Mouse (Mus musculus): ENCODE data around the gene Cenpp. TPM values are rescaled to one million over a fixed set of nuclear protein-coding genes. Genes with fewer than 3 reads are reported as not detected.

The Cenpp gene
- polyA plus RNA-seq, 1 experiment from 2014 or later: 3.8 TPM

- no peaks in the 10 kb centered on the region for H3K27me3 ChIP-seq (replicated peaks; ENCODE audit: insufficient read depth, low read length)
- TF ChIP-seq CTCF (IDR thresholded peaks at IDR 0.05) (no peak), EP300 (IDR thresholded peaks at IDR 0.05) (no peak)
- WGBS: 61% methylated on average over 2 of the region's 2 CpGs
- H3K36me3 ChIP-seq (ENCODE audit: insufficient read depth, low read length): peaks cover 8% of the 10 kb centered on the region
- H3K9ac ChIP-seq (replicated peaks; ENCODE audit: low read depth): no peak overlapping the region
- no peak overlapping the region for H3K4me3 ChIP-seq (ENCODE audit: low read depth, low read length)
- H3K4me1 ChIP-seq (ENCODE audit: insufficient read depth, low read depth, low read length): no peaks in the 10 kb centered on the region; the same call in 1 of the 2 replicates
- no peak overlapping the region for H3K4me2 ChIP-seq (replicated peaks; ENCODE audit: low read depth, low read length)
- no peak for ATAC-seq
- H3K9me3 ChIP-seq (ENCODE audit: low read length): no peaks in the 10 kb centered on the region
- DNase-seq (ENCODE audit: low spot score): no peak
- H3K27ac ChIP-seq (ENCODE audit: low read length): no peak overlapping the region
These were observed 185.0 kb downstream of the Cenpp start for GRCm38 (mm10) chr13:49467585-49467984.

DNA sequence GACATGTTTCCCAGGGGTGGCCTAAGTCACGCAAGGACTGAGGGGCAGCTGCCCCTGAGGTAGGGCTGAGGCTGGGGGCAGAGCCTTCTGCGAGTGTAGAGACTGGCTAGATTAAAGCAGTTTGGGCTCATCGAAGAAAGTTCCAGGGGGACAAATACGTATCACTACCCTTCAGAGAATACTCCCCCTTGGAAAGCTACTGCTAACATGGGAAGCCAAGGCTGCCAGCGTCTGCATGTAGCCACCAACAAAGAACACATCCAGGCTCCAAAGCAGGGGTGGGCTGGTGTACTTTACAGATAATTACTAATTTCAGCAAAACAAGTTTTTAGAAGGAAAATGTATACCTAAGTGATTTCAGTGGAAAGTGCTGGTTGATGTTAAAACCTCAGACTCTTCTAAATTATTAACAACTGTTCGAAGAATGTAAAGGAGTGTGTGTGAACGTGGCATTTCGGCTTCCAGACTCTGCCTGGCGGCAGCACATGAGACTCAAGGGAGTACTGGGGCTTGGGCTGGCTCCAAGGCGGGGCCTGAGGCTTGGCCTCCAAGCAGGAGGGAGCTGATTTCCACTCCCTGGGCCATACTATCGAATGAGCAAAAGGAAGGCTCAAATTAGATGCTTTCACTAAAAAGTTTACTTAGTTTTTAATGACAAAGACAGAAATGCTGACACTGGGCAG, 186.1 kb downstream of the Cenpp start:
- peak; percentile 52 for ATAC-seq
- H3K9ac ChIP-seq (replicated peaks; ENCODE audit: low read depth): no peak overlapping the region

DNA sequence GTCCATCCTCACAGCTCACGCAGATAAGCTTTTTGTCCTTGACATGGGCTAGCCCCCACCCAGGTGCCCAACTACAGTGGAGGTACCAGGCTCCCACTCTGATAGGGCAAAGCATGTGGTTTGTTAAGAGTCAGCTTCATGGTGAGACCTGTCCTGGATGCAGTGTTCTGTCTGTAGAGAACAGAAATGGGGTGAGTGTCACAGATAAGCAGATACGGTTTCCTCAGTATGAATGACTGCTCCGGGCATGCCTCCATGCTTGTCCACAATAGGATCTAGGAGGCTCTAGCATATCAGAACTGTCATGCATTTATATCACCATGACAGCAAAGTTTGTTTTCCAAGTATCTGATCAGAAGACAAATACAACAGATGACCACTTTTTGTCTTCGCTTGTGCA, 186.7 kb downstream of the Cenpp start:
- H3K9me3 ChIP-seq (ENCODE audit: low read length): no peaks in the 10 kb centered on the region
- no peak for TF ChIP-seq CTCF (IDR thresholded peaks at IDR 0.05)
- TF ChIP-seq EP300 (IDR thresholded peaks at IDR 0.05): no peak
- no peak overlapping the region for H3K27ac ChIP-seq (ENCODE audit: low read length)
- no peaks in the 10 kb centered on the region for H3K27me3 ChIP-seq (replicated peaks; ENCODE audit: insufficient read depth, low read length)
- H3K4me1 ChIP-seq (ENCODE audit: insufficient read depth, low read depth, low read length): no peaks in the 10 kb centered on the region; the same call in 1 of the 2 replicates
- DNase-seq (ENCODE audit: low spot score) (no peak), ATAC-seq (no peak)
- no peak overlapping the region for H3K4me3 ChIP-seq (ENCODE audit: low read depth, low read length)
- H3K9ac ChIP-seq (replicated peaks; ENCODE audit: low read depth): no peak overlapping the region
- peaks cover 8% of the 10 kb centered on the region for H3K36me3 ChIP-seq (ENCODE audit: insufficient read depth, low read length)
- H3K4me2 ChIP-seq (replicated peaks; ENCODE audit: low read depth, low read length): no peak overlapping the region
- 94% methylated on average over 4 of the region's 4 CpGs for WGBS

More for the DNA sequence above, 186.1 kb downstream of the Cenpp start:
- H3K4me2 ChIP-seq (replicated peaks; ENCODE audit: low read depth, low read length): no peak overlapping the region
- TF ChIP-seq EP300 (IDR thresholded peaks at IDR 0.05) (no peak), CTCF (IDR thresholded peaks at IDR 0.05) (no peak)
- no peaks in the 10 kb centered on the region; the same call in 1 of the 2 replicates for H3K4me1 ChIP-seq (ENCODE audit: insufficient read depth, low read depth, low read length)
- peak; percentile 35 for DNase-seq (ENCODE audit: low spot score)
- no peak overlapping the region for H3K4me3 ChIP-seq (ENCODE audit: low read depth, low read length)
- no peaks in the 10 kb centered on the region for H3K9me3 ChIP-seq (ENCODE audit: low read length)
- peak overlapping the region; percentile 6; the same call in 1 of the 2 replicates for H3K27ac ChIP-seq (ENCODE audit: low read length)
- 59% methylated on average over 11 of the region's 11 CpGs for WGBS
- H3K36me3 ChIP-seq (ENCODE audit: insufficient read depth, low read length): peaks cover 8% of the 10 kb centered on the region
- H3K27me3 ChIP-seq (replicated peaks; ENCODE audit: insufficient read depth, low read length): no peaks in the 10 kb centered on the region

GRCm38 (mm10) chr13:49462921-49463320, 189.7 kb downstream of the Cenpp start:
- DNase-seq (ENCODE audit: low spot score) (no peak), ATAC-seq (no peak)
- 96% methylated on average over 2 of the region's 2 CpGs for whole genome bisulfite sequencing
- no peak for TF ChIP-seq EP300 (IDR thresholded peaks at IDR 0.05)
- TF ChIP-seq CTCF (IDR thresholded peaks at IDR 0.05): no peak
- no peak overlapping the region for H3K4me3 ChIP-seq (ENCODE audit: low read depth, low read length)
- H3K4me1 ChIP-seq (ENCODE audit: insufficient read depth, low read depth, low read length): no peaks in the 10 kb centered on the region; the same call in 1 of the 2 replicates
- H3K27ac ChIP-seq (ENCODE audit: low read length): no peak overlapping the region
- H3K4me2 ChIP-seq (replicated peaks; ENCODE audit: low read depth, low read length): no peak overlapping the region
- no peaks in the 10 kb centered on the region for H3K9me3 ChIP-seq (ENCODE audit: low read length)
- H3K9ac ChIP-seq (replicated peaks; ENCODE audit: low read depth): no peak overlapping the region
- H3K27me3 ChIP-seq (replicated peaks; ENCODE audit: insufficient read depth, low read length): no peaks in the 10 kb centered on the region
- peaks cover 13% of the 10 kb centered on the region for H3K36me3 ChIP-seq (ENCODE audit: insufficient read depth, low read length)

DNA sequence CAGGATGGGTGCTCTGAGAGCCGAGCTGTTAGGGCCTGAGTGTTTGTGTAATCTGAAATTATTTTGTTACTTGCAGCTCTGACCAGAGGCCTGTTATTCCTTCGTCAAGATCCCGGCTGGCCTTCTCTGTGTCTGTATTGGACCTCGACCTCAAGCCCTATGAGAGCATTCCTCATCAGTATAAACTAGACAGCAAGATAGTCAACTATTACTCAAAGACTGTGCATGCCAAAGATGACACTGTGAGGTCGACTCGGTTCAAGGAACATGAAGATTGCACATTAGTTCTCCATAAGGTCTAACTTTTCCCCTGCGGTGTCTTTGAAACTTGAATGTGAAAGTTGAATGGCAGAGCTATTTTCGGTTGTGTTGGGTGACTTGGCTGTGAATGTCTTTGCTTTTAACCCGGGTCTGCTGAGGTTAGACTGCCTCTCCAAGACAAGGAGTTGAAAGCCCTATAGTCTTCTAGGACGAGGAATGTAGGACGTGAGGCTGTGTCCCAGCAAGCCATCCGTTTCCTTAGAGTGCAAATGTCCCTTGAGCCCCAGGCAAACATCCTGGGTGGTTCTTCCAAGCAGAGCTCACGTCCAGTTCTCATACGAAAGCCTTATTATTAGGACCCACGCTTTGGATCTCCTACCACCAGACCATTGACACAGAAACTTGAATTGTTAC, 191.0 kb downstream of the Cenpp start:
- Histone ChIP-seq H3K9me3 (ENCODE audit: low read length) (no peaks in the 10 kb centered on the region), H3K4me2 (replicated peaks; ENCODE audit: low read depth, low read length) (no peak overlapping the region), H3K27ac (ENCODE audit: low read length) (peak overlapping the region; percentile 78), H3K4me3 (ENCODE audit: low read depth, low read length) (no peak overlapping the region), H3K4me1 (ENCODE audit: insufficient read depth, low read depth, low read length) (no peaks in the 10 kb centered on the region; the same call in 1 of the 2 replicates), H3K36me3 (ENCODE audit: insufficient read depth, low read length) (peaks cover 13% of the 10 kb centered on the region), H3K27me3 (replicated peaks; ENCODE audit: insufficient read depth, low read length) (no peaks in the 10 kb centered on the region), H3K9ac (replicated peaks; ENCODE audit: low read depth) (no peak overlapping the region)
- 65% methylated on average over 15 of the region's 15 CpGs for WGBS
- peak; percentile 82 for DNase-seq (ENCODE audit: low spot score)
- TF ChIP-seq EP300 (IDR thresholded peaks at IDR 0.05) (0 out of 2 replicates have a peak, but pooled peaks have one; percentile 53), CTCF (IDR thresholded peaks at IDR 0.05) (no peak)
- ATAC-seq: peak; percentile 84

DNA sequence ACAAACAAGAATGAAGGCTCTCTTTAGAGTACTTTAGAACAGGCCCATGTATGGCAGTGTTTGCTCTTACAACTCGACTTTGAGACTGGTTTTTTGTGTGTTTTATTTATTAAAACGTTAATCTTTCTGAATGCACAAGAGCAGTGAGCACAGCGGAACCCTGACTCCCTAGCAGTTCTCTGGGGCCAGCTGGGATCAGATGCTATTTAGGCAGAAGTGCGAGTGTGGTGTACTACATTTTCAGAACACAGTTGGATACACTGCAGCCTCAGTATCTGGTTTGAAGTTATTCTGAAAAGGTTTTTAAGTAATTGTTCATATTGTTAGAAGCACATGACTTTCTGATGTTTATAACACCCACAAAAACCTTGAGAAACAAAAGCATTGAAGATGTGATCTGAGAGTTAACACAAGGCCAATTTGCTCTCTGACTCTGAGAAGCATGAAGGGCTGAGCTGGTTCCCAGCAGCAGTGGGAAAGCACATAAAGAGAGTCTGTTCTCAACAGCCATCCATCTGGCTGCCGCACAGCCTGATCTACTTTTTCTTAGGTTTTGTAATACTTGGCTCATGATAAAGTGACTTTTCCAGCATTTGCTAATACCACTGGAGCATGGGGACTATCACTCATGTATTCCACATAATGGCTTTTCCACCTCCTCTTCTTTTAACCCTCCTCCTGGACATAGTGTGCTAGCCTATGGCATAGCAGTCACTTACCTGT, 191.7 kb downstream of the Cenpp start:
- Histone ChIP-seq H3K4me2 (replicated peaks; ENCODE audit: low read depth, low read length) (no peak overlapping the region), H3K9me3 (ENCODE audit: low read length) (no peaks in the 10 kb centered on the region), H3K4me3 (ENCODE audit: low read depth, low read length) (no peak overlapping the region), H3K4me1 (ENCODE audit: insufficient read depth, low read depth, low read length) (no peaks in the 10 kb centered on the region), H3K9ac (replicated peaks; ENCODE audit: low read depth) (no peak overlapping the region), H3K27me3 (replicated peaks; ENCODE audit: insufficient read depth, low read length) (no peaks in the 10 kb centered on the region), H3K36me3 (ENCODE audit: insufficient read depth, low read length) (peaks cover 13% of the 10 kb centered on the region), H3K27ac (ENCODE audit: low read length) (peak overlapping the region; percentile 78)
- peak; percentile 63 for ATAC-seq
- 50% methylated on average over 5 of the region's 5 CpGs for WGBS
- peak; percentile 68 for DNase-seq (ENCODE audit: low spot score)
- TF ChIP-seq EP300 (IDR thresholded peaks at IDR 0.05) (no peak; the same call in 1 of the 2 replicates), CTCF (IDR thresholded peaks at IDR 0.05) (no peak)

All from lung, postnatal 0 days (tissue).